Mouse (Mus musculus): ENCODE data around the gene Pym1. TPM values are rescaled to one million over a fixed set of nuclear protein-coding genes. Genes with fewer than 3 reads are reported as not detected.

Pym1 gene
- polyA plus RNA-seq, 1 experiment from 2014 or later: 60.0 TPM

- under 1% methylated on average over 37 of the region's 37 CpGs for WGBS
These were observed 669 bp downstream of the Pym1 start for GRCm38 (mm10) chr10:128748252-128748864.

GRCm38 (mm10) chr10:128772895-128773294, 25.2 kb downstream of the Pym1 start:
- WGBS: 81% methylated on average over 2 of the region's 2 CpGs

More at GRCm38 (mm10) chr10:128748252-128748864, 669 bp downstream of the Pym1 start:
- Histone ChIP-seq H3K36me3 (replicated peaks) (peaks cover 20% of the 10 kb centered on the region), H3K4me1 (peaks cover 45% of the 10 kb centered on the region), H3K27me3 (replicated peaks; ENCODE audit: low read depth, poor library complexity, severe bottlenecking) (peaks cover 32% of the 10 kb centered on the region), H3K9me3 (no peaks in the 10 kb centered on the region), H3K4me3 (peak overlapping the region; percentile 74), H3K27ac (replicated peaks) (peak overlapping the region; percentile 94)
- DNase-seq (ENCODE audit: low spot score): peak; percentile 95

GRCm38 (mm10) chr10:128773685-128774084, 26.0 kb downstream of the Pym1 start:
- Histone ChIP-seq H3K4me1 (peaks cover 14% of the 10 kb centered on the region), H3K36me3 (replicated peaks) (no peaks in the 10 kb centered on the region; the same call in 1 of the 2 replicates), H3K9me3 (no peaks in the 10 kb centered on the region), H3K4me3 (no peak overlapping the region), H3K27ac (replicated peaks) (no peak overlapping the region), H3K27me3 (replicated peaks; ENCODE audit: low read depth, poor library complexity, severe bottlenecking) (no peaks in the 10 kb centered on the region)
- DNase-seq (ENCODE audit: low spot score): peak; percentile 17
- WGBS: 21% methylated on average over 5 of the region's 5 CpGs

More at GRCm38 (mm10) chr10:128772895-128773294, 25.2 kb downstream of the Pym1 start:
- no peak overlapping the region for H3K4me3 ChIP-seq
- no peaks in the 10 kb centered on the region for H3K27me3 ChIP-seq (replicated peaks; ENCODE audit: low read depth, poor library complexity, severe bottlenecking)
- H3K27ac ChIP-seq (replicated peaks): no peak overlapping the region
- peaks cover 11% of the 10 kb centered on the region for H3K4me1 ChIP-seq
- peaks cover 8% of the 10 kb centered on the region; the same call in 1 of the 2 replicates for H3K36me3 ChIP-seq (replicated peaks)
- no peaks in the 10 kb centered on the region for H3K9me3 ChIP-seq
- DNase-seq (ENCODE audit: low spot score): no peak

GRCm38 (mm10) chr10:128778441-128778840, 30.8 kb downstream of the Pym1 start:
- WGBS: 80% methylated on average over 2 of the region's 2 CpGs
- Histone ChIP-seq H3K36me3 (replicated peaks) (no peaks in the 10 kb centered on the region), H3K27ac (replicated peaks) (peak overlapping the region; percentile 82), H3K27me3 (replicated peaks; ENCODE audit: low read depth, poor library complexity, severe bottlenecking) (no peaks in the 10 kb centered on the region), H3K4me3 (no peak overlapping the region), H3K4me1 (peaks cover 27% of the 10 kb centered on the region), H3K9me3 (peaks cover 3% of the 10 kb centered on the region; the same call in 1 of the 2 replicates)
- no peak for DNase-seq (ENCODE audit: low spot score)

GRCm38 (mm10) chr10:128779011-128779795, 31.5 kb downstream of the Pym1 start:
- Histone ChIP-seq H3K4me1 (peaks cover 21% of the 10 kb centered on the region), H3K36me3 (replicated peaks) (no peaks in the 10 kb centered on the region), H3K4me3 (peak overlapping the region; percentile 30), H3K27me3 (replicated peaks; ENCODE audit: low read depth, poor library complexity, severe bottlenecking) (no peaks in the 10 kb centered on the region), H3K27ac (replicated peaks) (peak overlapping the region; percentile 82), H3K9me3 (peaks cover 9% of the 10 kb centered on the region)
- DNase-seq (ENCODE audit: low spot score): peak; percentile 85
- WGBS: 22% methylated on average over 8 of the region's 8 CpGs

- H3K4me1 ChIP-seq: peaks cover 21% of the 10 kb centered on the region
- WGBS: 93% methylated on average over 1 of the region's 1 CpGs
- H3K27ac ChIP-seq (replicated peaks): peak overlapping the region; percentile 82
- DNase-seq (ENCODE audit: low spot score): no peak
- H3K36me3 ChIP-seq (replicated peaks): no peaks in the 10 kb centered on the region
- H3K9me3 ChIP-seq: peaks cover 18% of the 10 kb centered on the region
- H3K4me3 ChIP-seq: no peak overlapping the region
- no peaks in the 10 kb centered on the region for H3K27me3 ChIP-seq (replicated peaks; ENCODE audit: low read depth, poor library complexity, severe bottlenecking)
These were observed 32.5 kb downstream of the Pym1 start for GRCm38 (mm10) chr10:128780200-128780599.

- no peak within 1 kb of the TSS for H3K27ac ChIP-seq (replicated peaks)
- 71% methylated on average over 7 of the region's 7 CpGs for WGBS
- H3K4me3 ChIP-seq: no peak within 1 kb of the TSS
- no peaks in the 10 kb centered on the region for H3K27me3 ChIP-seq (replicated peaks; ENCODE audit: low read depth, poor library complexity, severe bottlenecking)
- no peak for DNase-seq (ENCODE audit: low spot score)
- no peaks in the 10 kb centered on the region for H3K36me3 ChIP-seq (replicated peaks)
- no peaks in the 10 kb centered on the region for H3K9me3 ChIP-seq
- no peaks in the 10 kb centered on the region for H3K4me1 ChIP-seq
These were observed 42.9 kb downstream of the Pym1 start, which contains the start of gene Mmp19 for GRCm38 (mm10) chr10:128790398-128791124. Gene Mmp19 (plus strand): TSS chr10:128790910.

- no peak overlapping the region for H3K27ac ChIP-seq (replicated peaks)
- H3K36me3 ChIP-seq (replicated peaks): no peaks in the 10 kb centered on the region
- H3K9me3 ChIP-seq: no peaks in the 10 kb centered on the region
- H3K27me3 ChIP-seq (replicated peaks; ENCODE audit: low read depth, poor library complexity, severe bottlenecking): no peaks in the 10 kb centered on the region
- no peak for DNase-seq (ENCODE audit: low spot score)
- H3K4me1 ChIP-seq: no peaks in the 10 kb centered on the region
- no peak overlapping the region for H3K4me3 ChIP-seq
These were observed 44.4 kb downstream of the Pym1 start for GRCm38 (mm10) chr10:128792041-128792440.

- H3K36me3 ChIP-seq (replicated peaks): 0 out of 2 replicates have a peak, but pooled peaks cover 2% of the 10 kb centered on the region
- no peak for DNase-seq (ENCODE audit: low spot score)
- no peaks in the 10 kb centered on the region for H3K4me1 ChIP-seq
- no peak overlapping the region for H3K4me3 ChIP-seq
- H3K27me3 ChIP-seq (replicated peaks; ENCODE audit: low read depth, poor library complexity, severe bottlenecking): no peaks in the 10 kb centered on the region
- WGBS: 98% methylated on average over 1 of the region's 1 CpGs
- no peak overlapping the region for H3K27ac ChIP-seq (replicated peaks)
- H3K9me3 ChIP-seq: no peaks in the 10 kb centered on the region
These were observed 45.6 kb downstream of the Pym1 start for GRCm38 (mm10) chr10:128793258-128793657.

GRCm38 (mm10) chr10:128794391-128794790, 46.7 kb downstream of the Pym1 start:
- H3K36me3 ChIP-seq (replicated peaks): peaks cover 11% of the 10 kb centered on the region; the same call in 1 of the 2 replicates
- no peak overlapping the region; the same call in 1 of the 2 replicates for H3K27ac ChIP-seq (replicated peaks)
- H3K4me1 ChIP-seq: no peaks in the 10 kb centered on the region
- 91% methylated on average over 5 of the region's 5 CpGs for WGBS
- H3K9me3 ChIP-seq: no peaks in the 10 kb centered on the region
- no peak for DNase-seq (ENCODE audit: low spot score)
- no peak overlapping the region for H3K4me3 ChIP-seq
- H3K27me3 ChIP-seq (replicated peaks; ENCODE audit: low read depth, poor library complexity, severe bottlenecking): no peaks in the 10 kb centered on the region

- DNase-seq (ENCODE audit: low spot score): no peak
- Histone ChIP-seq H3K27ac (replicated peaks) (no peak overlapping the region), H3K9me3 (no peaks in the 10 kb centered on the region)
These were observed 47.9 kb downstream of the Pym1 start for GRCm38 (mm10) chr10:128795581-128795980.

GRCm38 (mm10) chr10:128798676-128799075, 51.0 kb downstream of the Pym1 start:
- Histone ChIP-seq H3K9me3 (no peaks in the 10 kb centered on the region), H3K27me3 (replicated peaks; ENCODE audit: low read depth, poor library complexity, severe bottlenecking) (no peaks in the 10 kb centered on the region), H3K27ac (replicated peaks) (no peak overlapping the region), H3K4me1 (peaks cover 17% of the 10 kb centered on the region), H3K36me3 (replicated peaks) (peaks cover 40% of the 10 kb centered on the region), H3K4me3 (no peak overlapping the region)
- WGBS: 93% methylated on average over 8 of the region's 8 CpGs
- DNase-seq (ENCODE audit: low spot score): no peak

More at GRCm38 (mm10) chr10:128795581-128795980, 47.9 kb downstream of the Pym1 start:
- no peaks in the 10 kb centered on the region for H3K27me3 ChIP-seq (replicated peaks; ENCODE audit: low read depth, poor library complexity, severe bottlenecking)
- H3K4me1 ChIP-seq: no peaks in the 10 kb centered on the region
- WGBS: 98% methylated on average over 3 of the region's 3 CpGs
- H3K4me3 ChIP-seq: no peak overlapping the region
- H3K36me3 ChIP-seq (replicated peaks): peaks cover 22% of the 10 kb centered on the region

Data from embryonic facial prominence, embryonic 10.5 days (tissue).